Mouse (Mus musculus): ENCODE measurements around the gene Vps13c. TPM values are rescaled to one million over a fixed set of nuclear protein-coding genes. Genes with fewer than 3 reads are reported as not detected.
A peak's percentile ranks its signal among the peaks of the same experiment; 100 is the strongest.

Gene Vps13c
- polyA plus RNA-seq (2015; fragmentation: Nextera tagmentation; extraction: Ambion mirVana) = 10.7 and 11.2 TPM in 2 replicates

- H3K27me3 ChIP-seq = no peaks in the 10 kb centered on the region
- peak within 1 kb of the TSS; percentile 72 for H3K4me3 ChIP-seq
- ATAC-seq (ENCODE audit: low FRiP score) = peak; percentile 97
- H3K9me3 ChIP-seq = no peaks in the 10 kb centered on the region
- peak within 1 kb of the TSS; percentile 78 for H3K4me2 ChIP-seq
- H3K4me1 ChIP-seq (replicated peaks) = peaks cover 14% of the 10 kb centered on the region
- H3K36me3 ChIP-seq = no peaks in the 10 kb centered on the region
- under 1% methylated on average over 48 of the region's 53 CpGs for WGBS
- peak within 1 kb of the TSS; percentile 91 for H3K27ac ChIP-seq
- H3K9ac ChIP-seq = peak within 1 kb of the TSS; percentile 87
These were observed at the start of gene Vps13c for GRCm38 (mm10) chr9:67839981-67840859. Gene Vps13c, plus strand, starts transcription at chr9:67840396.

DNA sequence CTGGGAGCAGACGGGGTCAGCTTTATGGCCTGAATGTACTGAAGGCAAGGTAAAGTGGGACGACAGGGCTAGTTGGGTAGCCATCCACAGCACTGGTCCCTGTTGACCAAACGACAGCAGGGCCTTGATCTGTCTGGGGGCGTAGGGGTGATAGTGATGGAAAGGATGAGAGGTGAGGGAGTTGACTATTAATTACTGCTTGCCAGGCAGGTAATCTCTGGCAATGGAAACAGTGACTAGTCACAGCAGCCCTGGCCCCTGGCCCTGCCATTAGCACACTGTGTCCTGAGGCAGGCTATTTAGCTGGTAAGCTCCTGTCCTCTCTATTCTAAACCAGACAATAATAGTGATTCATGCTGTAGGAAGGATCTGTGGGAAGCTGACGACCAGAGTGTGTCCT, 47.8 kb upstream of the Vps13c start:
- Histone ChIP-seq H3K9me3 (no peaks in the 10 kb centered on the region), H3K36me3 (no peaks in the 10 kb centered on the region), H3K27me3 (no peaks in the 10 kb centered on the region), H3K9ac (no peak overlapping the region), H3K4me2 (no peak overlapping the region), H3K27ac (no peak overlapping the region), H3K4me1 (replicated peaks) (peaks cover 23% of the 10 kb centered on the region), H3K4me3 (no peak overlapping the region)
- 75% methylated on average over 5 of the region's 5 CpGs for WGBS
- no peak for ATAC-seq (ENCODE audit: low FRiP score)

GRCm38 (mm10) chr9:67793501-67793900, 46.7 kb upstream of the Vps13c start:
- Histone ChIP-seq H3K4me1 (replicated peaks) (peaks cover 23% of the 10 kb centered on the region), H3K36me3 (no peaks in the 10 kb centered on the region), H3K27me3 (no peaks in the 10 kb centered on the region), H3K4me2 (no peak overlapping the region), H3K4me3 (no peak overlapping the region), H3K9me3 (no peaks in the 10 kb centered on the region), H3K27ac (no peak overlapping the region), H3K9ac (no peak overlapping the region)
- 85% methylated on average over 6 of the region's 6 CpGs for WGBS
- ATAC-seq (ENCODE audit: low FRiP score) = no peak

- no peaks in the 10 kb centered on the region for H3K27me3 ChIP-seq
- peaks cover 29% of the 10 kb centered on the region for H3K4me1 ChIP-seq (replicated peaks)
- 0 out of 2 replicates have a peak overlapping the region, but pooled peaks have one; percentile 85 for H3K27ac ChIP-seq
- no peaks in the 10 kb centered on the region for H3K36me3 ChIP-seq
- ATAC-seq (ENCODE audit: low FRiP score) = no peak
- H3K9me3 ChIP-seq = no peaks in the 10 kb centered on the region
- 64% methylated on average over 1 of the region's 1 CpGs for WGBS
- H3K4me3 ChIP-seq = no peak overlapping the region
- peak overlapping the region; percentile 13; the same call in 1 of the 2 replicates for H3K9ac ChIP-seq
- no peak overlapping the region for H3K4me2 ChIP-seq
These were observed 46.0 kb upstream of the Vps13c start for GRCm38 (mm10) chr9:67794216-67794615.

- no peak for ATAC-seq (ENCODE audit: low FRiP score)
- Histone ChIP-seq H3K27me3 (no peaks in the 10 kb centered on the region), H3K9me3 (no peaks in the 10 kb centered on the region), H3K27ac (peak overlapping the region; percentile 85), H3K4me2 (0 out of 2 replicates have a peak overlapping the region, but pooled peaks have one; percentile 42), H3K36me3 (no peaks in the 10 kb centered on the region), H3K4me1 (replicated peaks) (peaks cover 33% of the 10 kb centered on the region), H3K9ac (peak overlapping the region; percentile 13; the same call in 1 of the 2 replicates), H3K4me3 (no peak overlapping the region)
- 88% methylated on average over 4 of the region's 4 CpGs for WGBS
These were observed 45.5 kb upstream of the Vps13c start for GRCm38 (mm10) chr9:67794668-67795067.

DNA sequence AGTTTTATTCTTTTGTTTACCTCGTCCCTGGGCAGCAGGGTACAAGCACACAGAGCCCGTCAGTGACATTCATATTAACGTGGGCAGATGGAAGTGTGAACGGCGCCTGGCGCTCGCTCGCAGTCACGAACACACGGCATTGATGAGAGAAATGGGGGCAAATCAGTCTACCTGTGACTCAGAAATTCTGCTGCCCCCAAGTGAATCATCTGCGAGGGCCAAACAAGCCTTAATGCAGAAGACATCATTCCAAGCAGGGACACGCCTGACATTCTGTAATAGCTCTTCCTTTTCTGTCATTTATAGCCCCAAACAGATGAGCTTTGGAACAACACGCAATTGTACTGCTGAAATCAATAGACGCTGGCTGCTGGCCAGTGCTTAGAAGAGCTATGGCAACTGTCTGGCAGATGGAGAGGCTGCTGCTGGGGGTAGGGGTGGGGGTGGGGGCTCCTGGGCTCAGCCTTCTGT, 45.0 kb upstream of the Vps13c start:
- peak overlapping the region; percentile 85 for H3K27ac ChIP-seq
- peak overlapping the region; percentile 49; the same call in 1 of the 2 replicates for H3K9ac ChIP-seq
- H3K4me3 ChIP-seq = no peak overlapping the region; the same call in 1 of the 2 replicates
- no peaks in the 10 kb centered on the region for H3K27me3 ChIP-seq
- peak overlapping the region; percentile 42 for H3K4me2 ChIP-seq
- ATAC-seq (ENCODE audit: low FRiP score) = peak; percentile 84
- peaks cover 36% of the 10 kb centered on the region for H3K4me1 ChIP-seq (replicated peaks)
- no peaks in the 10 kb centered on the region for H3K9me3 ChIP-seq
- WGBS = 23% methylated on average over 14 of the region's 14 CpGs
- H3K36me3 ChIP-seq = no peaks in the 10 kb centered on the region

DNA sequence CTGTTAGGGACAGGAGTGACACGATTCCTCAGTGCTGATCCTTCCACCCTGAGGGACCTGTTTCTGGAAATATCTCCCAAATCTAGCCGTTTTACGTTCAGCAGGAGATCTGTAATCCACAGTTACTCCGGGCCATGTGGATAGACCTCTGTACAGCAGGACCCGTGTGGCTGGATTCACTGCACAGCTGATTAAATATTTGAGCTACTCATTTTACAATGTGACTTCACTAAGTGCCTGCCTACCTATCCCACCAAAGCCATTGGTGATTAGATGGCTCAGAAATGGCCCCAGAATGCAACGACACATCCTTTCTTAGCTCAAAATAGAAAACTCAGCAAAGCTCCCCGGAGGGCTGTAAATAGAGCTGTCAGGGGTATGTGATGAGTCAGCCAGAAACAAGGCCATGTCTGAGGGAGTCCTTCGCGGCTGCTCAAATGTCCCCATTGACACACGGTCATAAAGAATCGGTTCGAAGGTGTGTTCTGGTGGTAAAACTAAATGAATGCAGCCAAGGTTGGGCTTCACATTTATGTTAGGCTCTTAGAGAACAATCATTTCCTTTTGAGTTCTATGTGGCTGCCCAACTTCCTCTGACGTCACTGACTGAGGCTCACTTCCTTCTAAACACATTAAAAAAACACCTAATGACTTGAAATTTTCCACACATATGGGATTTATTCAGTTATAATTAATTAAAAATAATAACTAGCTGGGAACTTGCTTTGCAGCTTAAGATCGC, 40.9 kb upstream of the Vps13c start:
- no peaks in the 10 kb centered on the region for H3K9me3 ChIP-seq
- 59% methylated on average over 14 of the region's 14 CpGs for WGBS
- no peaks in the 10 kb centered on the region for H3K27me3 ChIP-seq
- no peaks in the 10 kb centered on the region for H3K36me3 ChIP-seq
- no peak overlapping the region for H3K4me3 ChIP-seq
- peaks cover 34% of the 10 kb centered on the region for H3K4me1 ChIP-seq (replicated peaks)
- H3K4me2 ChIP-seq = no peak overlapping the region
- ATAC-seq (ENCODE audit: low FRiP score) = no peak
- H3K9ac ChIP-seq = no peak overlapping the region
- no peak overlapping the region for H3K27ac ChIP-seq

DNA sequence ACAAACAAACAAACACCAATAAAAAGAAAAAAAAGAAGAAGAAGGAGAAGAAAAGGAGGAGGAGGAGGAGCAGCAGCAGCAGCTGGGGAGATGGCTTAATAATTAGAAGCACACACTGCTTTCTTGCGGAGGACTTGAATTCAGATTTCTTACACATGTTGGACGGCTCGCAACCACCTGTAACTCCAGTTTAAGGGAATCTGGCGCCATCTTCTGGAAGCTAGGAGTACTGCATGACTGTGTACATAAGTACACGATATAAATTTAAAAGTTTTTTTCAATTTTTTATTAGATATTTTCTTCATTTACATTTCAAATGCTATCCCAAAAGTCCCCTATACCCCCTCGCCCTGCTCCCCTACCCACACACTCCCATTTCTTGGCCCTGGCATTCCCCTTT, 38.0 kb upstream of the Vps13c start:
- no peaks in the 10 kb centered on the region for H3K36me3 ChIP-seq
- H3K9ac ChIP-seq = no peak overlapping the region
- H3K4me1 ChIP-seq (replicated peaks) = peaks cover 18% of the 10 kb centered on the region
- no peak overlapping the region for H3K4me3 ChIP-seq
- no peaks in the 10 kb centered on the region for H3K27me3 ChIP-seq
- no peak for ATAC-seq (ENCODE audit: low FRiP score)
- H3K27ac ChIP-seq = no peak overlapping the region
- 36% methylated on average over 6 of the region's 6 CpGs for WGBS
- no peaks in the 10 kb centered on the region for H3K9me3 ChIP-seq
- H3K4me2 ChIP-seq = no peak overlapping the region

DNA sequence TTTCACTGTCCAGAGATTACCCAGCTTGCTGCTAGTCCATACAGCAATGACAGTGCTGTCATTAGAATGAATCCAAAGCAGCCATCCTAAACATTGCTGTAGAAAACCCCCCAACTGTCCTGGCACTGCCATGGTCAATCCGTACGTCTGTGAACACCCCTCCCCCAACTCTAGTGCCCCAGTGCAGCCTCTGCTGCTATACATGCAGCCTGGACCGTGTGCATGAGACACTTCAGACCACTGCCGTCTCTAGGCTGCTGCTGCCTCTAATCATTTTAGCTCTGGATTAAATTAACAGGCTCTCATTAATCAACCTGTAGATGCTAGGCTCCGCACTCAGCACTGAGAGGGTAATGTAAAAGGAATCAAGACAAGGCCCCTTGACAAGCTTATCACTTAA, 33.2 kb upstream of the Vps13c start:
- Histone ChIP-seq H3K36me3 (no peaks in the 10 kb centered on the region), H3K27ac (no peak overlapping the region; the same call in 1 of the 2 replicates), H3K9me3 (no peaks in the 10 kb centered on the region), H3K9ac (no peak overlapping the region), H3K4me2 (no peak overlapping the region), H3K4me3 (no peak overlapping the region), H3K4me1 (replicated peaks) (peaks cover 4% of the 10 kb centered on the region; the same call in 1 of the 2 replicates), H3K27me3 (no peaks in the 10 kb centered on the region)
- no peak for ATAC-seq (ENCODE audit: low FRiP score)
- WGBS = 57% methylated on average over 5 of the region's 5 CpGs

DNA sequence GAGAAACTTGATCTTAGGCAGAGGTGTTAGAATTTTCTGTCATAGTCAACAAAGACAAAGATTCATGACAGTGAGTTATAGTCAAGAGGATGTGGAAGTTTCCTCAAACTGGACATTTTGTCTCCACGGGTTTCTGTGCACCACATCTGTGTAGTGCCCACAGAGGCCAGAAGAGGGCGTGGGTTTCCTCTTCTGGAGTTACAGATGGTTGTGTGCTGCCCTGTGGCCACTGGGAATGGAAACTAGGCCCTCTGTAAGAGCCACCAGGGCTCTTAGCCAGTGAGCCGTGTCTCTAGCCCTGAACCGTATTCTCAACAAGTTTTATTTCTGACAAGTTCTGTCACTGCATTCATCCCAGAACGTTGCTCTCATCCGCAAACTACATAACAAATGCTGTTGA, 29.7 kb upstream of the Vps13c start:
- Histone ChIP-seq H3K4me1 (replicated peaks) (peaks cover 9% of the 10 kb centered on the region; the same call in 1 of the 2 replicates), H3K9ac (no peak overlapping the region), H3K36me3 (no peaks in the 10 kb centered on the region), H3K9me3 (no peaks in the 10 kb centered on the region), H3K27ac (no peak overlapping the region), H3K4me2 (no peak overlapping the region), H3K4me3 (no peak overlapping the region), H3K27me3 (no peaks in the 10 kb centered on the region)
- no peak for ATAC-seq (ENCODE audit: low FRiP score)
- WGBS = 63% methylated on average over 6 of the region's 6 CpGs

- H3K27me3 ChIP-seq = no peaks in the 10 kb centered on the region
- no peaks in the 10 kb centered on the region for H3K9me3 ChIP-seq
- 90% methylated on average over 3 of the region's 3 CpGs for WGBS
- H3K27ac ChIP-seq = no peak overlapping the region
- no peak overlapping the region for H3K4me3 ChIP-seq
- no peak for ATAC-seq (ENCODE audit: low FRiP score)
- H3K4me2 ChIP-seq = no peak overlapping the region
- H3K4me1 ChIP-seq (replicated peaks) = peaks cover 9% of the 10 kb centered on the region; the same call in 1 of the 2 replicates
- no peak overlapping the region for H3K9ac ChIP-seq
- H3K36me3 ChIP-seq = no peaks in the 10 kb centered on the region
These were observed 29.1 kb upstream of the Vps13c start for GRCm38 (mm10) chr9:67811116-67811515.

DNA sequence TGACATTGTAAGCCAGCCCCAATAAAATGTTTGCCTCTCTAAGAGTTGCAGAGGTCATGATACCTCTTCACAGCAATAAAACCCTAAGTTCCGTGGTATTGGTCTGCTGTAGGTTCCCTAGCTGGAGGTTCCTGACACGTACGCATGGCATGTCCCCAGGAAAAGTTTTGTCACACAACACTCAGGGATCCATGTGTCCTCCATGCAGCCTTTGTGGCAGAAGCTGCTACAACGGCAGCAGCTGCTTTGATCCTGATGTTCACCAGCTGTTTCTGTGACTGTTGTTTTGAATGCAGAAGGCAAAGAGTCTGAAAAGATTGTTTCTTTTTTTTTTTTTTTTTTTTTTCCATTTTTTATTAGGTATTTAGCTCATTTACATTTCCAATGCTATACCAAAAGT, 27.0 kb upstream of the Vps13c start:
- 77% methylated on average over 4 of the region's 4 CpGs for WGBS
- H3K4me3 ChIP-seq = no peak overlapping the region
- no peak overlapping the region for H3K9ac ChIP-seq
- no peaks in the 10 kb centered on the region for H3K9me3 ChIP-seq
- H3K27ac ChIP-seq = no peak overlapping the region
- H3K4me2 ChIP-seq = no peak overlapping the region
- ATAC-seq (ENCODE audit: low FRiP score) = no peak
- H3K36me3 ChIP-seq = no peaks in the 10 kb centered on the region
- no peaks in the 10 kb centered on the region for H3K27me3 ChIP-seq
- peaks cover 5% of the 10 kb centered on the region; the same call in 1 of the 2 replicates for H3K4me1 ChIP-seq (replicated peaks)
